Mouse (Mus musculus): ENCODE data around the gene Hspb1. TPM values are rescaled to one million over a fixed set of nuclear protein-coding genes. Genes with fewer than 3 reads are reported as not detected.

The Hspb1 gene
- total RNA-seq, 2 experiments from 2014 or later, result 406 to 459 TPM

GRCm38 (mm10) chr5:135935641-135936190, 48.0 kb downstream of the Hspb1 start:
- DNase-seq, result no peak
- intact Hi-C loops (cut with DNase I), result loop anchor here (1.0 kb wide), 1 partner anchor 21 kb away; no protein-coding TSS in a partner anchor

Other genes with a start within 250 kb of the Hspb1 start
- 10 to 100 TPM; 69.8 to 76.4 TPM for gene Por, start 217.9 kb upstream of the Hspb1 start, total RNA-seq (2021)
- 10 to 100 TPM; 12.9 to 18.3 TPM for gene Tmem120a, start 143.5 kb upstream of the Hspb1 start, total RNA-seq (2021)
- gene Styxl1, start 109.5 kb upstream of the Hspb1 start, total RNA-seq (2021), result not detected
- gene Mdh2, start 109.4 kb upstream of the Hspb1 start, total RNA-seq (2021), result 1,000 to 10,000 TPM; 1,890 to 1,983 TPM
- gene Srrm3, start 81.0 kb upstream of the Hspb1 start, total RNA-seq (2021), result not detected
- 100 to 1,000 TPM; 279 to 282 TPM for gene Ywhag, start 46.7 kb downstream of the Hspb1 start, total RNA-seq (2021)
- under 1 TPM; 0.58 to 0.68 TPM for gene Ssc4d, start 86.6 kb downstream of the Hspb1 start, total RNA-seq (2021)
- gene Zp3, start 92.2 kb downstream of the Hspb1 start, total RNA-seq (2021), result not detected
- 1 to 10 TPM; 7.2 to 7.9 TPM for gene Dtx2, start 106.9 kb downstream of the Hspb1 start, total RNA-seq (2021)
- 10 to 100 TPM; 17.9 to 28.6 TPM for gene Upk3b, start 150.6 kb downstream of the Hspb1 start, total RNA-seq (2021)
- not detected for gene Upk3bl, start 166.6 kb downstream of the Hspb1 start, total RNA-seq (2021)
- gene Rasa4, start 196.0 kb downstream of the Hspb1 start, total RNA-seq (2021), result 1 to 10 TPM; 6.4 to 9.2 TPM
- gene Polr2j, start 228.7 kb downstream of the Hspb1 start, total RNA-seq (2021), result 10 to 100 TPM; 74.0 to 76.8 TPM
- gene Lrwd1, start 248.2 kb downstream of the Hspb1 start, total RNA-seq (2021), result 1 to 10 TPM; 5.7 to 6.6 TPM
- gene Alkbh4, start 248.2 kb downstream of the Hspb1 start, total RNA-seq (2021), result 1 to 10 TPM; 4.4 to 4.7 TPM